Mouse (Mus musculus): Measurements from ENCODE around the gene Opcml. TPM values are rescaled to one million over a fixed set of nuclear protein-coding genes. Genes with fewer than 3 reads are reported as not detected.

The Opcml gene
- polyA plus RNA-seq, 1 experiment: not detected

DNA sequence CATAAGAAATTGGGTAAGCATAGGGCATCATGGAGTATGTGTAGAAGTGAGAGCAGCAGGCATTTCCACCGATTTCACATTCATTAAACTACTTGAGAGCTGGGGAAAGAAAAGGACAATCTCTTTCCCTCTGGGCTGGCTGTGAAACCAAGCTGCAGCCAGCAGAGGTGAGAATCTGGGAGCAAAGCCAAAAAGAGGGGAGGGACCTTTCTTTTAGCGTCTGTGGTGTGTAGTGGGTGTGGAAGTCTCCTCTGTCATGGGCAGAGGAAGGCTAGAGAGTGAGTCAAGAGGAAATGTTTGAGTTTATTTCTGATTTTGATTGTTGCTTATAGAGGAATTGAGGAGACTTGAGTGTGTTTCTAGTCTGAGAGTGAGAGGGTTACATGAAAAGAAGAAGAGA is 172.8 kb downstream of the Opcml start:
- Histone ChIP-seq H3K36me3 (ENCODE audit: control insufficient read depth, insufficient read depth, low read length, poor library complexity, severe bottlenecking) (no peaks in the 10 kb centered on the region), H3K9ac (ENCODE audit: low read depth, poor library complexity, severe bottlenecking) (no peak overlapping the region), H3K4me3 (ENCODE audit: low read depth, low read length) (no peak overlapping the region), H3K27me3 (ENCODE audit: control insufficient read depth, insufficient read depth, low read length, poor library complexity, severe bottlenecking) (no peaks in the 10 kb centered on the region), H3K9me3 (replicated peaks; ENCODE audit: control insufficient read depth, insufficient read depth, low read length, poor library complexity, severe bottlenecking) (no peaks in the 10 kb centered on the region), H3K4me1 (ENCODE audit: control insufficient read depth, insufficient read depth, low read length) (no peaks in the 10 kb centered on the region), H3K27ac (ENCODE audit: insufficient read depth, low read length) (no peak overlapping the region)
- TF ChIP-seq EP300 (IDR thresholded peaks at IDR 0.05; ENCODE audit: insufficient read depth, low read depth, low read length) (no peak), CTCF (IDR thresholded peaks at IDR 0.05; ENCODE audit: low read depth, low read length) (no peak)

GRCm38 (mm10) chr9:27964902-27965550 is 174.5 kb downstream of the Opcml start:
- no peaks in the 10 kb centered on the region for H3K9me3 ChIP-seq (replicated peaks; ENCODE audit: control insufficient read depth, insufficient read depth, low read length, poor library complexity, severe bottlenecking)
- no peak overlapping the region for H3K27ac ChIP-seq (ENCODE audit: insufficient read depth, low read length)
- TF ChIP-seq POLR2A (IDR thresholded peaks at IDR 0.05; ENCODE audit: insufficient read depth, low read length) (no peak), CTCF (IDR thresholded peaks at IDR 0.05; ENCODE audit: low read depth, low read length) (no peak), EP300 (IDR thresholded peaks at IDR 0.05; ENCODE audit: insufficient read depth, low read depth, low read length) (no peak)
- H3K9ac ChIP-seq (ENCODE audit: low read depth, poor library complexity, severe bottlenecking): no peak overlapping the region
- no peaks in the 10 kb centered on the region for H3K4me1 ChIP-seq (ENCODE audit: control insufficient read depth, insufficient read depth, low read length)
- H3K27me3 ChIP-seq (ENCODE audit: control insufficient read depth, insufficient read depth, low read length, poor library complexity, severe bottlenecking): no peaks in the 10 kb centered on the region
- H3K36me3 ChIP-seq (ENCODE audit: control insufficient read depth, insufficient read depth, low read length, poor library complexity, severe bottlenecking): no peaks in the 10 kb centered on the region
- no peak overlapping the region for H3K4me3 ChIP-seq (ENCODE audit: low read depth, low read length)

DNA sequence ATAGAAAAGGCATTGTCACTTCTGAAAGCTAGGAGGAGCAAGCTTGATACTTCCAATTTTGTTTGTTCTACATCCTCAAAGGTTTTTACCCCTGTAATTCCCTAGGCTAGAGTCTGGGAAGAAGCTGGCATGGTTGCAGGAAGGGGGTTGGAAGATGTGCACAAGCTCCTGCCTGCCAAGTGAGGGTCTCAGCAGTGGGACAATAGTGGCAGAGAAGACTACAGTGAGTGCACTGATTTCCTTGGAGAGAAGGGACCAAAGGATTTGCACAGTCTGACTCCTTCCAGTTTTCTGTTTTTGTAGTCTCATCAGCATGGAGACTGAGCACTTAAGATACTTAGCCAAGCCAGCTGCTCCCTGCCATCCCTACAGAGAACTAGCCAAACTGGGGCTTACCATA is 177.7 kb downstream of the Opcml start:
- no peaks in the 10 kb centered on the region for H3K4me1 ChIP-seq (ENCODE audit: control insufficient read depth, insufficient read depth, low read length)
- no peaks in the 10 kb centered on the region for H3K36me3 ChIP-seq (ENCODE audit: control insufficient read depth, insufficient read depth, low read length, poor library complexity, severe bottlenecking)
- no peak overlapping the region for H3K4me3 ChIP-seq (ENCODE audit: low read depth, low read length)
- no peaks in the 10 kb centered on the region for H3K27me3 ChIP-seq (ENCODE audit: control insufficient read depth, insufficient read depth, low read length, poor library complexity, severe bottlenecking)
- H3K9me3 ChIP-seq (replicated peaks; ENCODE audit: control insufficient read depth, insufficient read depth, low read length, poor library complexity, severe bottlenecking): peaks cover 8% of the 10 kb centered on the region; the same call in 1 of the 2 replicates
- TF ChIP-seq CTCF (IDR thresholded peaks at IDR 0.05; ENCODE audit: low read depth, low read length): no peak
- TF ChIP-seq EP300 (IDR thresholded peaks at IDR 0.05; ENCODE audit: insufficient read depth, low read depth, low read length): no peak
- TF ChIP-seq POLR2A (IDR thresholded peaks at IDR 0.05; ENCODE audit: insufficient read depth, low read length): no peak
- H3K27ac ChIP-seq (ENCODE audit: insufficient read depth, low read length): no peak overlapping the region
- H3K9ac ChIP-seq (ENCODE audit: low read depth, poor library complexity, severe bottlenecking): no peak overlapping the region

- H3K4me1 ChIP-seq (ENCODE audit: control insufficient read depth, insufficient read depth, low read length): no peaks in the 10 kb centered on the region
- no peaks in the 10 kb centered on the region for H3K27me3 ChIP-seq (ENCODE audit: control insufficient read depth, insufficient read depth, low read length, poor library complexity, severe bottlenecking)
- no peak overlapping the region for H3K27ac ChIP-seq (ENCODE audit: insufficient read depth, low read length)
- TF ChIP-seq EP300 (IDR thresholded peaks at IDR 0.05; ENCODE audit: insufficient read depth, low read depth, low read length) (no peak), CTCF (IDR thresholded peaks at IDR 0.05; ENCODE audit: low read depth, low read length) (no peak), POLR2A (IDR thresholded peaks at IDR 0.05; ENCODE audit: insufficient read depth, low read length) (no peak)
- peaks cover 18% of the 10 kb centered on the region for H3K9me3 ChIP-seq (replicated peaks; ENCODE audit: control insufficient read depth, insufficient read depth, low read length, poor library complexity, severe bottlenecking)
- no peaks in the 10 kb centered on the region for H3K36me3 ChIP-seq (ENCODE audit: control insufficient read depth, insufficient read depth, low read length, poor library complexity, severe bottlenecking)
- no peak overlapping the region for H3K4me3 ChIP-seq (ENCODE audit: low read depth, low read length)
- no peak overlapping the region for H3K9ac ChIP-seq (ENCODE audit: low read depth, poor library complexity, severe bottlenecking)
Measured at GRCm38 (mm10) chr9:27972293-27972692, 181.7 kb downstream of the Opcml start.

- Histone ChIP-seq H3K9me3 (replicated peaks; ENCODE audit: control insufficient read depth, insufficient read depth, low read length, poor library complexity, severe bottlenecking) (peaks cover 4% of the 10 kb centered on the region), H3K27ac (ENCODE audit: insufficient read depth, low read length) (no peak overlapping the region), H3K27me3 (ENCODE audit: control insufficient read depth, insufficient read depth, low read length, poor library complexity, severe bottlenecking) (no peaks in the 10 kb centered on the region), H3K36me3 (ENCODE audit: control insufficient read depth, insufficient read depth, low read length, poor library complexity, severe bottlenecking) (no peaks in the 10 kb centered on the region), H3K4me1 (ENCODE audit: control insufficient read depth, insufficient read depth, low read length) (no peaks in the 10 kb centered on the region), H3K9ac (ENCODE audit: low read depth, poor library complexity, severe bottlenecking) (no peak overlapping the region), H3K4me3 (ENCODE audit: low read depth, low read length) (no peak overlapping the region)
- no peak for TF ChIP-seq CTCF (IDR thresholded peaks at IDR 0.05; ENCODE audit: low read depth, low read length)
- TF ChIP-seq POLR2A (IDR thresholded peaks at IDR 0.05; ENCODE audit: insufficient read depth, low read length): no peak
- no peak for TF ChIP-seq EP300 (IDR thresholded peaks at IDR 0.05; ENCODE audit: insufficient read depth, low read depth, low read length)
Measured at GRCm38 (mm10) chr9:27982576-27982975, 192.0 kb downstream of the Opcml start.

Data from ES-Bruce4 (cell line).